Mouse (Mus musculus) embryo, embryonic 11.5 days (tissue): ENCODE measurements around the gene Wfdc17.

Experiments used
- DNase-seq: peaks from one replicate; pipeline ENCODE4 v3.0.0-alpha.2; 2012; ENCODE audit warnings: low read depth, low spot score

Wfdc17 gene

DNA sequence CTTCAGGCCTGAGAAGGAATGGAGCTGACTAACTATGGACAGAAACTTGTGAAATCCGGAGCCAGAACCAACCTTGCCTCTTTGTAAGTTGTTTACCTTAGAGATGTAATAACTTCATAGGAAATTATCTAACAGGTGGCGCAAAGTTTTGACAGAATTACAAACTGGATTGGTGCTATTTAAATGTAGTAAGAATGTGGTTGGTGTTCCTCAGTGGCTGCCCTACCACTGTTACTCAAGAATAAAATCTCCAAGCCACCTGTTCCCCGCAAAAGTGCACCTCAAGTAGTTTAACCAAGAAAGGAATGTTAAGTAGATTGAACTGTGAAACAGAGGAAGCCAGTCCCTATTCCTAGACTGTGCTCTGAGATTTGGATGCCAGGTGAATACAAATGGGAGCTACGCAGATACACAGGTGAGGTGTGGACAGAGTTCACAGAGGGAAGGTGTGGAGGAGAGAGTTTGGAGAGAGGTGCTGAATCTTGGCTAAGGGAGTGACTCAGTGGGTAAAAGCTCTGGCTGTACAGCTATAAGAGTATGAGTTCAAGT lies 36.7 kb downstream of the Wfdc17 start:
- DNase-seq: no peak

DNA sequence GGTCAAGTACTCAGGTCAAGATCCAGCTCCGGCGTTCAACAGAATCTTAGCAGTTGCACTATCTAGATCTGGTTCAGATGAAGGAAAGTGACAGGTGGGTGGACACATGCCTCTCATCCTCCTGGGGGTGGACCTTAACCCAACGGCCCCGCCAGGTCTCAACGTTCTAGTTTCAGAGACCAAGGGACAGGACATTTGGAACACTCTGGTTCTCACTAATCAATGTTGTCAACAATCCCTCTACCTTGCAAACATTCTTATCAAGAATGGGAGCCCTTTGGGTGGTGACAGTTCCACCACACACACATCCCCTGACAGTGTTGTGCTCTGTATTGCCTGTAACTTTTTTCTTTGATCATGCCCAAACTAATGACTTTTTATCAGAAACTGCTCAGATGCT lies 38.0 kb downstream of the Wfdc17 start:
- DNase-seq: no peak

DNA sequence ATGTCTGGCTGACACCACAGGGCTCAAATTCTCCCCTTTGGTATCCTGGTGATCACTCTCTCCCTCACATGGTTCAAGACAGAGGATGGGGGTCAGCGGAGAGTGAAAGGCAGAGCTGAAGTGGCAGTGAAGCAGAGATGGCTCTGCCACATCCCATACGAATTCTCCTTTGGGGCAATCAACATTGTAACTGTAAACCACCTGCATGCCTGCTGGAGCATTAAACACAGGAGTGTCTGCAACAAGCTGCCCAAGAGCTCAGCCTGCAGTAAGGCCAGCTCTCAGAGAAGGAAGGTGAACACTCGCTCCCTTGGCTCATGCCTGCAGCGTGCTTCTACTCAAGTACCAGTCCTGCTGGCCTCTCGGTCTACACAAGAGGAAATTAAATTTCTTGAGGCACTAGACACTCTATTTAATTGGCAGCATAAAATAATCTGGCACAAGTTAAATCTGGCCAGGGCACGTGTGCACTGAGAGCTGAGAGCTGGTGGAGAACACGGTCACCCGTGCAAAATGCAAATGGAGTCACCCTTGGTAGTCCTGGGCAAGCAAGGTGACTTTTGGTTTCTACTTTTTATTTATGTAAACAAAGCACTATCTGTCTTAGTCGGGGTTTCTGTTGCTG lies 39.1 kb downstream of the Wfdc17 start:
- no peak for DNase-seq

DNA sequence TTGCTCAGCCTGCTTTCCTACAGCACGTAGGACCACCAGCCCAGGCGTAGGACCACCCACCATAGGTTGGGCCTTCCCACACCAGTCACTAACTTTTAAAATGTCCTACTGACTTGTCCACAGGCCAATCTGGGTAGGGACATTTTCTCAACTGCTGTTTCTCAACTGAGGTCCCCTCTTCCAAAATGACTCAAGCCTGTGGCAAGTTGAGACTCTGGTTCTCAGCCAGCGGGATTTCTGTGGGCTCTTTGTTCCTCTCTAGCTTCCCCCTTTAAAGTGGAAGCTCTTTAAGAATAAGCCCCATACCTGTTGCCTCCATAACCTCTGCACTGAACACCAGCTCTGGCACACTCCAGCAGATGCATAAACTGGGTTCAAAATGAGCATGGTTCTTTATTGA lies 39.7 kb downstream of the Wfdc17 start:
- DNase-seq: no peak

DNA sequence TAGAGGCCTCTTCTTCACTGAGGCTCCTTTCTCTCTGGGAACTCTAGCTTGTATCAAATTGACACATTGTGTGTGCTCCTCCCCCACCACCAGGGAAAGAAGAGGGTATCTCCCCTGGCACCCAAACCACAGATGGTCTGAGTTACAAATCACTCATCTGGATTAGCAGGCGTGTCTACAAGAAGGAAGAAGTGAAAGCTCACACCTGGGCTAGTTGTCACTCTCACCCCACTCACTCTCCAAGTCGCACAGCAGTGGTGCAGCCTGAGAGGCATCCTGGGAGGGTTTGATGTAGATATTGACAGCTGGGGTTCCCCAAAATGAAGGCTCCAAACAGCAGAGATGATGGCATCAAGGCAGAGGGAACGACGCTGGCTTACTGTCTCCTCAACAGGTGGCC lies 42.4 kb downstream of the Wfdc17 start:
- DNase-seq: no peak

DNA sequence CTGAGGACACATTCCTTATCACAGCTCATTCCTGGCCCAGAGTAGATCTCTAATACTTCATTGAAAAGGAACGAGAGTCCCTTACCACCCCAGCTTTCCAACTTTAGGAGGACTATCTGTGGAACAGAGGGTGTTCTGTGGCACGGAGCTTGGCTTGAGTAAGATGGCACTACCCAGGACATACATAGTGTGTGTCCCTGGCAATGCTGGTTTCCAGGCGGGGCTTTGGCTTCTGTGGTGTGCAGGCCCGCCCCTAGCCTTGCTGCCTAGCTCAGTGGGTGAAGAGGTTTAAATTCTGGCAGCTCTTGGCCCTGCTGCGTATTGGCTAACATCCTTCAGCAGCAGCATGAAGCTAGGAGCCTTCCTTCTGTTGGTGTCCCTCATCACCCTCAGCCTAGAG lies 42.9 kb downstream of the Wfdc17 start, which contains the start of gene Wfdc21:
TSS of gene Wfdc21 (plus strand) at position 260 of the 400 bp plus-strand sequence.
- no peak for DNase-seq

DNA sequence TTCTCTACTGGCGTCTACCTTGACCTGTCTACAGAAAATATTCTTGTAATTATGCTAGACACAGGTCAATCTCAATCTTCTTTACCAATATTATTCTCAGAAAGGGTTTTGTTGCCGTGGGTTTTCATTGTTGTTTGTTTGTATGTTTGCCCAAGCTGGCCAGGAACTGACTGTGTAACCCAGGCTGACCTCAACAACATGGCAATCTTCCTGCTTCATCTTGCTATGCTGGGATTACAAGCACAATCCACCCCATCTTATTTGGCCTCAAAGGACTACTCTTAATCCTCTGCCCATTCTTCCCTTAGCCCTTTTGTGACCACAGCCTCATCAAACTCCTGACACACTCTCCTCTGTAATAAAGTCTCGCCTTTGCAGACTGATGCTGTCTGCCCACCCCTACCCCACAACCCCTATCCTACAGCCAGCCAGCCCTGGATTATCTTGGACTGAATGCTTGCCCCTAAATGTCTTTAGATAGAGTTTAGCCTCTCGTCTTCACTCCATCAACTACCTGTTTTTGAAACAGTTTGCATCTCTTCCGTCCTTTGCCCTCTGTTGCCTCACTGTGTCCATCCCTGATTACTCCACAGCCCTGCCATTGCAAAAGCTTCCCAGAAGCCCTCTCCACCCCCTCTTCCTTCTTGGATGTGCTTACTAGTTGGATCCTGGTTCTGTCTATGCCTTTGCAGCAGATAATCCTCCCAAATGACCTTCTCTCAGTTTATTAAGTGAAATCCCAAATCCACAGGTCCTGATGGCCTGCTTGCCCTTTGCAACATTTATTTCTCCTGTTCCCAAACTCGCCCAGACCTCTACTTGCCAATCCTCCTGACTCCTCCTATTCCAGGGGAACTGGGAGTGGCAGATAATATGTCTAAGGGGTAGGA lies 43.8 kb downstream of the Wfdc17 start:
- no peak for DNase-seq

DNA sequence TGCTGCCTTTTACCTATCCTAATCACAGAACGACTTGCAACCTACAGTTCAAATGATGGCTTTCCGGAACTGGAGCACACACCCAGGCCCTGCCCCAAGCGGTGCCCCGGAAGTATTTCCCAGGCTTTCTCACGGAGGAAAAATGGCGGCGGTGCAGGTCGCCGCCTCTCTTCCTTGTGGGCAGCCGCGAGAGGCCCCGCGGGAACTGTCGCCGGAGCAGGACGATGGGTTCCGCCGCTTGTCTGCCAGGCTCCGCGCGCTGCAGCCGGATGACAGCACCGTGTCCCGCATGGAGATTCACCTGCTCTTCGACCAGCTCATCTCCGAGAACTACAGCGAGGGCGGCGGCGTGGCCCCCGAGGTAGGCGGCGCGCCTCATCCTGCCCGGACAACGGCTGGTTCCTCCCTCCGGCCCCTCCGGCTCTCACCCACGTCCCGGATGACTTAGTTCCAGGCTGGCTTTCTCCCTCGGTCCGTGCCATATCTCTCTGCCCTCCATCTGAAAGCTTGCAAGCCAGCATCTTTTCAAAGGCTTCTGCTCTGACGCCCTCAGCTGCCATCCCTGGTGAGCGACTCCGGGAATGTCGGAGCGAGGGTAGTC lies 49.9 kb downstream of the Wfdc17 start, which contains the start of gene Heatr6:
TSS of gene Heatr6 (plus strand) at position 116 of the 601 bp plus-strand sequence.
- DNase-seq: peak; percentile 82

DNA sequence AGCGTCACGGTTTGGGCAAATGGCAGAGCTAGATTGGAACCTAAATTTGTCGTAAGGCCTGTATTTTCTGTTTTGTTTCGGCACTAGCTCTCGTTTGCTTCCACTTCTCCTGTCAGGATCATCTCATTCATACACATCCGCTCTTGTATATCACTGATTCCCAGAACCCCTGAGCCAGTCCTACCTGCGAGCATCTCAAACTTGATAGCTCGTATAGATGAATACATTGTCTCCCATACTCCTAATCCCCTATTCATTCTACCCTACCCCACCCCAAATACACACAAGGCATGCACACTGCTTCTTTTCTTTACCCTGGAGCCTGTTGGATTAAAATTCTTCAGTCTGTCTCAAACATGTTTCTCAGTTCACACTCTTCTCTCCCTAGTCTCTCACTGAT lies 50.4 kb downstream of the Wfdc17 start:
- DNase-seq: no peak
